Mouse (Mus musculus): ENCODE results near the gene Gm5767.
"Not testable (repeated sequence)": the region's sequence is repeated elsewhere in the genome, so short reads cannot be mapped to it uniquely, and the experiment has no call there.

Gm5767 gene

GRCm38 (mm10) chr16:8714851-8715250, 34.3 kb downstream of the Gm5767 start:
- no peak for DNase-seq (ENCODE audit: low spot score)

GRCm38 (mm10) chr16:8715513-8716080, 35.0 kb downstream of the Gm5767 start:
- no peak for DNase-seq (ENCODE audit: low spot score)

- no peak for DNase-seq (ENCODE audit: low spot score)
Measured at GRCm38 (mm10) chr16:8716300-8716699, 35.7 kb downstream of the Gm5767 start.

GRCm38 (mm10) chr16:8717744-8718143, 37.2 kb downstream of the Gm5767 start:
- DNase-seq (ENCODE audit: low spot score) = no peak

GRCm38 (mm10) chr16:8720447-8720846, 39.9 kb downstream of the Gm5767 start:
- DNase-seq (ENCODE audit: low spot score) = no peak

- no peak for DNase-seq (ENCODE audit: low spot score)
Measured at GRCm38 (mm10) chr16:8724031-8724430, 43.5 kb downstream of the Gm5767 start.

GRCm38 (mm10) chr16:8725807-8726206, 45.2 kb downstream of the Gm5767 start:
- DNase-seq (ENCODE audit: low spot score) = no peak

GRCm38 (mm10) chr16:8728111-8728748, 47.7 kb downstream of the Gm5767 start:
- DNase-seq (ENCODE audit: low spot score) = no peak

- no peak for DNase-seq (ENCODE audit: low spot score)
Measured at GRCm38 (mm10) chr16:8731630-8732029, 51.1 kb downstream of the Gm5767 start.

GRCm38 (mm10) chr16:8732450-8732849, 51.9 kb downstream of the Gm5767 start:
- DNase-seq (ENCODE audit: low spot score) = not testable (repeated sequence)
